ENCODE assay signal across 12 mouse cellular contexts in genomic region chr7:135389039-135389438, GRCm38 (mm10). TPM values are rescaled to one million over a fixed set of nuclear protein-coding genes. Genes with fewer than 3 reads are reported as not detected.
DNase-seq lines count a peak whose midpoint lies in the region; ATAC-seq and TF ChIP-seq lines count a peak whose summit lies in the region.
"Had no signal": no experiment of that assay in that cellular context is flagged by ENCODE, and none has a peak within 500 bp of the region (broad histone marks: within the 10 kb centered on the region; RNA-seq: fewer than 3 reads in every experiment).

No protein-coding gene starts in this region.

- TF ChIP-seq EP300 in heart, postnatal 0 days (IDR thresholded peaks at IDR 0.05; ENCODE audit: low read depth) = no peak
- TF ChIP-seq EP300 in liver, postnatal 0 days (IDR thresholded peaks at IDR 0.05; ENCODE audit: low read depth) = no peak

- no peaks in the 10 kb centered on the region for H3K36me3 ChIP-seq in heart, postnatal 0 days (replicated peaks; ENCODE audit: control insufficient read depth, insufficient read depth, low read length)
- no peaks in the 10 kb centered on the region for H3K36me3 ChIP-seq in heart, embryonic 11.5 days (ENCODE audit: control insufficient read depth, insufficient read depth, low read length)
- H3K36me3 ChIP-seq in liver, postnatal 0 days (replicated peaks; ENCODE audit: insufficient read depth, low read length) = no peaks in the 10 kb centered on the region
- H3K36me3 ChIP-seq in liver, embryonic 12.5 days = no peaks in the 10 kb centered on the region
- H3K36me3 ChIP-seq: forebrain, embryonic 15.5 days; limb, embryonic 12.5 days; midbrain, embryonic 10.5 days had no signal

- no peak for DNase-seq in heart, postnatal 0 days (ENCODE audit: low spot score)
- no peak for DNase-seq in liver, postnatal 0 days
- DNase-seq in NIH3T3 (ENCODE audit: low read depth) = peak; percentile 42
- DNase-seq in thymus, postnatal 36 days = no peak

- no peak for ATAC-seq in heart, postnatal 0 days (ENCODE audit: insufficient read depth, low read depth)
- ATAC-seq in heart, embryonic 11.5 days (replicated peaks; ENCODE audit: insufficient number of reproducible peaks, low FRiP score, low TSS enrichment) = no peak
- ATAC-seq in liver, postnatal 0 days = no peak
- no peak for ATAC-seq in liver, embryonic 12.5 days
- ATAC-seq in megakaryocyte progenitor cell, adult 5-6 weeks (replicated peaks; ENCODE audit: poor library complexity) = 0 out of 2 replicates have a peak, but pooled peaks have one; percentile 44
- ATAC-seq: forebrain, embryonic 15.5 days had no signal

- TF ChIP-seq CTCF in heart, postnatal 0 days (IDR thresholded peaks at IDR 0.05; ENCODE audit: low read depth) = peak; percentile 37
- peak; percentile 63 for TF ChIP-seq CTCF in liver, postnatal 0 days (IDR thresholded peaks at IDR 0.05; ENCODE audit: low read depth)

- H3K27me3 ChIP-seq in heart, postnatal 0 days (ENCODE audit: control insufficient read depth, insufficient read depth, low read length) = no peaks in the 10 kb centered on the region
- no peaks in the 10 kb centered on the region for H3K27me3 ChIP-seq in heart, embryonic 11.5 days (ENCODE audit: control insufficient read depth, insufficient read depth, low read length)
- H3K27me3 ChIP-seq in liver, postnatal 0 days (ENCODE audit: insufficient read depth, low read length) = 0 out of 2 replicates have a peak, but pooled peaks cover 1% of the 10 kb centered on the region
- H3K27me3 ChIP-seq in liver, embryonic 12.5 days (replicated peaks) = peaks cover 15% of the 10 kb centered on the region
- H3K27me3 ChIP-seq: forebrain, embryonic 15.5 days had no signal

- no peak overlapping the region for H3K4me2 ChIP-seq in heart, postnatal 0 days (ENCODE audit: low read depth, low read length)
- H3K4me2 ChIP-seq in heart, embryonic 11.5 days = no peak overlapping the region
- H3K4me2 ChIP-seq in liver, postnatal 0 days (ENCODE audit: low read depth, low read length) = no peak overlapping the region
- H3K4me2 ChIP-seq in liver, embryonic 12.5 days = no peak overlapping the region
- H3K4me2 ChIP-seq: forebrain, embryonic 15.5 days; limb, embryonic 12.5 days had no signal

- 55% methylated on average over 3 of the region's 3 CpGs for WGBS in heart, postnatal 0 days
- 62% methylated on average over 3 of the region's 3 CpGs for WGBS in heart, embryonic 11.5 days (ENCODE audit: insufficient replicate concordance)
- WGBS in liver, postnatal 0 days (ENCODE audit: insufficient replicate concordance) = 51% methylated on average over 3 of the region's 3 CpGs
- 48% methylated on average over 3 of the region's 3 CpGs for WGBS in liver, embryonic 12.5 days (ENCODE audit: insufficient replicate concordance)

- H3K4me3 ChIP-seq in heart, postnatal 0 days (ENCODE audit: low read depth, low read length) = no peak overlapping the region
- no peak overlapping the region for H3K4me3 ChIP-seq in heart, embryonic 11.5 days (ENCODE audit: low read depth, low read length)
- H3K4me3 ChIP-seq in liver, postnatal 0 days (ENCODE audit: low read depth, low read length) = no peak overlapping the region
- H3K4me3 ChIP-seq in liver, embryonic 12.5 days = no peak overlapping the region
- H3K4me3 ChIP-seq: forebrain, embryonic 15.5 days; limb, embryonic 12.5 days; midbrain, embryonic 10.5 days had no signal

- H3K9me3 ChIP-seq in heart, postnatal 0 days (replicated peaks; ENCODE audit: control insufficient read depth, low read length) = peaks cover 8% of the 10 kb centered on the region; the same call in 1 of the 2 replicates
- H3K9me3 ChIP-seq in heart, embryonic 11.5 days (replicated peaks; ENCODE audit: control insufficient read depth, low read length) = no peaks in the 10 kb centered on the region
- H3K9me3 ChIP-seq in liver, postnatal 0 days (ENCODE audit: low read length) = no peaks in the 10 kb centered on the region
- no peaks in the 10 kb centered on the region for H3K9me3 ChIP-seq in liver, embryonic 12.5 days (replicated peaks)
- H3K9me3 ChIP-seq: forebrain, embryonic 15.5 days had no signal

- no peak overlapping the region for H3K9ac ChIP-seq in heart, postnatal 0 days (replicated peaks; ENCODE audit: low read depth, low read length)
- H3K9ac ChIP-seq in heart, embryonic 11.5 days (ENCODE audit: low read depth, low read length) = no peak overlapping the region
- no peak overlapping the region for H3K9ac ChIP-seq in liver, postnatal 0 days (replicated peaks)
- no peak overlapping the region for H3K9ac ChIP-seq in liver, embryonic 12.5 days
- H3K9ac ChIP-seq: forebrain, embryonic 15.5 days; limb, embryonic 12.5 days had no signal

- H3K27ac ChIP-seq in heart, postnatal 0 days (ENCODE audit: low read depth) = no peak overlapping the region
- H3K27ac ChIP-seq in heart, embryonic 11.5 days (ENCODE audit: low read depth, low read length) = no peak overlapping the region
- no peak overlapping the region for H3K27ac ChIP-seq in liver, postnatal 0 days (ENCODE audit: low read depth)
- no peak overlapping the region for H3K27ac ChIP-seq in liver, embryonic 12.5 days
- H3K27ac ChIP-seq: forebrain, embryonic 15.5 days; limb, embryonic 12.5 days; midbrain, embryonic 10.5 days had no signal

- H3K4me1 ChIP-seq in heart, postnatal 0 days (ENCODE audit: control insufficient read depth, insufficient read depth) = no peaks in the 10 kb centered on the region
- H3K4me1 ChIP-seq in heart, embryonic 11.5 days (ENCODE audit: control insufficient read depth, insufficient read depth, low read length) = no peaks in the 10 kb centered on the region
- H3K4me1 ChIP-seq in liver, postnatal 0 days (ENCODE audit: insufficient read depth) = no peaks in the 10 kb centered on the region
- peaks cover under 1% of the 10 kb centered on the region; the same call in 1 of the 2 replicates for H3K4me1 ChIP-seq in liver, embryonic 12.5 days
- H3K4me1 ChIP-seq: limb, embryonic 12.5 days had no signal

RNA-seq across cellular contexts. Expression of gene Foxi2, which starts 21.1 kb away (rescaled TPM):
- not detected in 2 replicates for total RNA-seq in heart, postnatal 0 days (2014; rRNA removed; ENCODE audit: low replicate concordance)
- not detected in 2 replicates for polyA plus RNA-seq in heart, postnatal 0 days (2015; fragmentation: Nextera tagmentation; extraction: Ambion mirVana)
- 0.10 and 0.15 TPM in 2 replicates for polyA plus RNA-seq in heart, embryonic 11.5 days (2014; fragmentation: Nextera tagmentation; extraction: Ambion mirVana)
- polyA plus RNA-seq in liver, postnatal 0 days (2015; fragmentation: Nextera tagmentation; extraction: Ambion mirVana) = not detected in 2 replicates
- not detected in 2 replicates for polyA plus RNA-seq in liver, embryonic 12.5 days (2016; fragmentation: Nextera tagmentation; extraction: Ambion mirVana)
- total RNA-seq in megakaryocyte progenitor cell, adult 5-6 weeks (2015) = not detected in 2 replicates
- not detected in 2 replicates for total RNA-seq in megakaryocyte progenitor cell, adult 5-6 weeks (2017)
- polyA plus RNA-seq: forebrain, embryonic 15.5 days; heart, embryonic 14.5 days; large intestine, adult 2 months had no signal
